Mouse (Mus musculus) small intestine, adult 2 months (tissue): ENCODE data around the gene Abhd5. TPM values are rescaled to one million over a fixed set of nuclear protein-coding genes. Genes with fewer than 3 reads are reported as not detected.

Source experiments
- H3K27ac ChIP-seq: fragments of 200-500 bp; 2 replicates; pipeline ENCODE4 v1.5.1; 2012; ENCODE audit warnings: low read depth, low read length, control low read depth, inconsistent platforms; ENCODE audit not compliant: insufficient read depth
- H3K27me3 ChIP-seq: fragments of 200-500 bp; 2 replicates; pipeline ENCODE4 v1.6.1; 2012; ENCODE audit warnings: mild to moderate bottlenecking, moderate library complexity, low read length, inconsistent platforms; ENCODE audit not compliant: control insufficient read depth, insufficient read depth
- H3K36me3 ChIP-seq: fragments of 200-500 bp; 2 replicates; pipeline ENCODE4 v1.6.1; 2012; ENCODE audit warnings: mild to moderate bottlenecking, low read length, control low read depth, inconsistent platforms; ENCODE audit not compliant: control insufficient read depth, insufficient read depth
- H3K4me1 ChIP-seq: fragments of 200-500 bp; 2 replicates; pipeline ENCODE4 v1.6.1; 2012; ENCODE audit warnings: low read length, inconsistent platforms, mixed read lengths; ENCODE audit not compliant: control insufficient read depth, insufficient read depth, insufficient read length
- H3K4me3 ChIP-seq: fragments of 200-500 bp; 2 replicates; pipeline ENCODE4 v1.5.1; 2012; ENCODE audit warnings: low read depth, mild to moderate bottlenecking, control low read depth, inconsistent platforms, low read length, moderate library complexity
- CTCF ChIP-seq: fragments of 200-500 bp; IDR thresholded peaks from 2 replicates; pipeline ENCODE4 v1.5.1; 2012; ENCODE audit warnings: low read depth, mild to moderate bottlenecking, control low read depth, inconsistent platforms, low read length, moderate library complexity, mixed read lengths; ENCODE audit not compliant: insufficient replicate concordance, insufficient read length; ENCODE audit errors: extremely low read depth
- POLR2A ChIP-seq: fragments of 200-500 bp; IDR thresholded peaks from 2 replicates; pipeline ENCODE4 v1.6.1; 2012; ENCODE audit warnings: low read depth, mild to moderate bottlenecking, control low read depth, inconsistent platforms, low read length, moderate library complexity
- WGBS: fragments of 180-500 bp; shearing (Covaris S2); methylation state at CpG from one replicate; pipeline ENCODE4 v1.1.7; 2018; 5-methylcytosine and 5-hydroxymethylcytosine counted together
- polyA plus RNA-seq: library from polyadenylated mRNA; depleted of rRNA; stranded (reverse); fragments of >200 nt; gene quantifications from 2 replicates; pipeline ENCODE4 v1.2.3, GENCODE M21; 2012

Gene Abhd5
- polyA plus RNA-seq, 1 experiment: 9.2 TPM

DNA sequence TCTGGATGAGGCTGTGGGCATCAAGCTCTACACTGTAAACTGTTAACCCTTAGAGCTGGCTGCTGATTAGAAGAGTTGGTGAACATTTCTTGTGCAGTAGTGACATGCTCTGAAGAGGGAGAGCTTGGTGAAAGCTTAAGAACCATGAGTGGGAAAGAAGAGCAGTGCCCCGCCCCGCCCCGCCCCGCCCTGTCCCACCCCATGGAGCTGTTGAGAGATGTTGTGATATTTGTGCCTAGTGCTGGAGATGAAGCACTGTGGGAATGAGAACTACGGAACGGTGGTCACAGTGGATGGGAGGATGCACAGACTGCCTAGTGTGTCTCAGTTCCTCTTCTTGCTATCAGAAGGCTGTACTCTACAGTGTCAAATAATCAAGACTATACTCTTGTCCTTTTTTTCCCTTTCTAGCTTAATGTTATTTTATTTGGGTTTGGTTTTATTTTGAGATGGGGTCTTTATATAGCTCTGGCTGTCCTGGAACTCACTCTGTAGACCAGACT is 18.9 kb downstream of the Abhd5 start:
- TF ChIP-seq POLR2A (no peak), CTCF (no peak)
- no peaks in the 10 kb centered on the region for H3K4me1 ChIP-seq
- H3K4me3 ChIP-seq: no peak overlapping the region
- 86% methylated on average over 6 of the region's 6 CpGs for WGBS
- no peaks in the 10 kb centered on the region for H3K27me3 ChIP-seq
- no peak overlapping the region for H3K27ac ChIP-seq
- H3K36me3 ChIP-seq: peaks cover 2% of the 10 kb centered on the region

DNA sequence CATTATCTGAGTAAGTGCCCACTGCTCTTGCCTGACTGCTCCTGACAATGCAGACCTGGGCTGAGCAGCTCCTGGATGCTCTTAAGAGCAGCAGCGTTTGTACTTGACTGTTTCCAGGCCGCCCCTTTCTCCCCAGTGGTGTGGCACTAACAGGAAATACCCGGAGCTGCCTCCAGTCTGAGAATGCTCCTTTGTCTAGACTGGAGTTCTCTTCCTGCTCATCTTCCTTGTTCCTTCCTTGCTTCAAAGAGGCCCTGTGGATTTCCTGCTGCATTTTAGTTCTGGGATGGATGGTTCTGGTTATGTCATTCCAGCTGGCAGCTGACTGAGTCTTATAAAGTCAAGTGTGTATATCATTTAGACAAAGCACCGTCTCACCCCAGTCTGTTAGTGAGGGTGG is 21.1 kb downstream of the Abhd5 start:
- no peaks in the 10 kb centered on the region for H3K27me3 ChIP-seq
- WGBS: 39% methylated on average over 4 of the region's 4 CpGs
- H3K4me3 ChIP-seq: no peak overlapping the region
- no peak overlapping the region for H3K27ac ChIP-seq
- no peak for TF ChIP-seq CTCF
- no peak for TF ChIP-seq POLR2A
- no peaks in the 10 kb centered on the region for H3K4me1 ChIP-seq
- peaks cover 2% of the 10 kb centered on the region for H3K36me3 ChIP-seq

DNA sequence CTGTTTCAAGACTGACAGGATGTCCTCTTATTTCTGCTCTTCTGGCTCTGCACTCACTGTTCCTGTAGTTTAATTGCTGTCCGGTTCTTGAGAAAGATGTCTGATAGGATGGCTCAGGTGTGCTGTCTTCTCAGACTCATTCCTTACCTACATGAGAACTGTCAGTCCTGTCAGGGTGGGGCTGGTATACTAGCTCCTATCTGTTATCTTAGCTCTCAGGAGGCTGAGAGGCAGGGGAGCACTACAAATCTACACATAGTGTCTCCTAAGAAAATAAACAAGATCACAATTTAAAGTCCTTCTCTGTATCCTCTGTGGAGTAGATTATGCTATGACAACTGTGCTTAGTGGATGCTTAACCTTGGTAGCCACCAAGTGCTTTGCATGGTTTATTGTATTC is 21.6 kb downstream of the Abhd5 start:
- TF ChIP-seq POLR2A: no peak
- TF ChIP-seq CTCF: no peak
- Histone ChIP-seq H3K36me3 (peaks cover 3% of the 10 kb centered on the region), H3K27me3 (no peaks in the 10 kb centered on the region), H3K4me1 (no peaks in the 10 kb centered on the region), H3K27ac (no peak overlapping the region), H3K4me3 (no peak overlapping the region)
- WGBS: 89% methylated on average over 1 of the region's 1 CpGs

DNA sequence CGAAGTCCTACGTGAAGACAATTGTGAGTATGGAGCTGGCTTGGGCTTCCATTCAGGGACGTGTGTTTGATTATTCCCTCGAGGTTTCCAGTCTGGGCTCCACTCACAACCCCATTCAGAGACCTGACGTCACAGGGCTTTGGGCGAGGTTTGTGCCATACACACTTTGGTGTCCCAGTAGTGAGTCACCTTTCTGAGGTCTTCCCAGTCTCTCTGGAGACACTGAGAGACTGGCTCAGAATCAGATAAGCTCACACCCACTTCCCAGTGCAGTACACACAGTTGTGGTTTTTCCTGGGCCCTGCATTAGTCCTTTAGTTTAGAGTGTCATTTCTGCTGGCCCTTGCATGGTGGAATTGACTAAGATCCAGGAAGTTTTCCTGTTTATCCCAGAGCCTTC is 27.6 kb downstream of the Abhd5 start:
- peaks cover 25% of the 10 kb centered on the region for H3K36me3 ChIP-seq
- no peaks in the 10 kb centered on the region for H3K4me1 ChIP-seq
- no peaks in the 10 kb centered on the region for H3K27me3 ChIP-seq
- WGBS: 84% methylated on average over 6 of the region's 6 CpGs
- H3K4me3 ChIP-seq: no peak overlapping the region
- H3K27ac ChIP-seq: no peak overlapping the region
- no peak for TF ChIP-seq POLR2A
- no peak for TF ChIP-seq CTCF

DNA sequence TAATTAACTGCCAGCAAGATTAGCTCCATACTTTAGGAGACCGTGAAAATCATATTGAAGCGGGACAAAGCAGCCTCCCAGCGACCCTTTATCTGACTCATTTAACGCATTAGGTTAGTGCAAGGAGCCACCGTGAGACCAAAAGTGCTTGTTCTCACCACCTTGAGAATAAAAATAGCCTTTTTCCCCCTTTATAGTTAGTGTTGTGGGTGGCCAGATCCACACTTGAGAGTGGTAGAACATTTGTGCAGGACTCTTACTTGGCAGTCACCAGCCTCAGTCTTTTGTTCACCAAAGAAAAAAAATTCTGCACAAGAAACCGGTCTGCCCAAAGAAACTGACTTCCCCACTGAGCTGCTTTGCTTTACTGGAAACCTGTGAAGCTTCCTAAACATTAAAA is 29.6 kb downstream of the Abhd5 start:
- H3K36me3 ChIP-seq: peaks cover 26% of the 10 kb centered on the region
- H3K27me3 ChIP-seq: no peaks in the 10 kb centered on the region
- TF ChIP-seq POLR2A (no peak), CTCF (no peak)
- no peak overlapping the region for H3K27ac ChIP-seq
- H3K4me1 ChIP-seq: no peaks in the 10 kb centered on the region
- WGBS: 92% methylated on average over 6 of the region's 6 CpGs
- no peak overlapping the region for H3K4me3 ChIP-seq

DNA sequence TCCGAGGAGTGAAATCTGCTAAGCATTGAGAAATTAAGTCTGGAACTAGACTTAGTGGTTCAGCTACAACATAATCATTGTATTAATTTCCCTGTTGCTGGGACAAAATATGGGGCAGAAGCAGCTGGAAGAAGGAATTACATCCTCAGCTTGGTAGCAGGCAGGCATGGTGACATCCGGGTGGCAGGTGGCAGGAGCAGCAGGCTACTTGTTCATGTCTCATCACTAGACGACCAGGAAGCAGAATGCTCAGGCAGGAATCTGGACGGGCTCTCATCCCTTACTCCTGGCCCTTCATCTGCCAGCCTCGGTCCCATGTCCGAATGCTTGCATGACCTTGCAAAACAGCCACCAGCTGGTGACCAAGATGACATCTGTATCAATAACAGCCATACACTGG is 30.6 kb downstream of the Abhd5 start:
- no peaks in the 10 kb centered on the region for H3K4me1 ChIP-seq
- H3K36me3 ChIP-seq: peaks cover 26% of the 10 kb centered on the region
- 89% methylated on average over 6 of the region's 6 CpGs for WGBS
- H3K27me3 ChIP-seq: no peaks in the 10 kb centered on the region
- no peak overlapping the region for H3K4me3 ChIP-seq
- H3K27ac ChIP-seq: no peak overlapping the region
- TF ChIP-seq CTCF (no peak), POLR2A (no peak)

DNA sequence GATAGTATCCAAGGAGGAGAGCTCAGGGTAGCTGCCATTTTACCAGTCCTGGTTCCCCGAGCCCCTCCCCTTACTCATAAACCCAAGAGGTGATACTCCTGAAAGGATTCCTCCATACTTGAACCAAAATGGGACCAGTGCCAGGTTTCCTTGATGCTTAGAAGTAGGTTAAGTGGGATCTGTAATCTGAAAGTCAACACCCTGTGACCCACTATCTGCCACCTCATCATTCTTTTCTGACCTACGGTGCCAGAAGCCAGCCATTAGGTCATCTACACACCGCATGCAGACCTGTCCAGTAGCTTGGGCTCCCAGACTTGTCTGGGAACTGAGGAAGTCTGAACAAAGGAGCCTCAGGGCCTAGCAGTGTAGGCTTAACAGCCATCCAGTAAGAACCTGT is 34.6 kb downstream of the Abhd5 start:
- TF ChIP-seq CTCF (no peak), POLR2A (no peak)
- Histone ChIP-seq H3K4me3 (no peak overlapping the region), H3K4me1 (no peaks in the 10 kb centered on the region), H3K27ac (no peak overlapping the region), H3K36me3 (peaks cover 8% of the 10 kb centered on the region), H3K27me3 (no peaks in the 10 kb centered on the region)
- 76% methylated on average over 3 of the region's 3 CpGs for WGBS
